Mouse (Mus musculus): ENCODE data around the gene Ogfod3.

DNA sequence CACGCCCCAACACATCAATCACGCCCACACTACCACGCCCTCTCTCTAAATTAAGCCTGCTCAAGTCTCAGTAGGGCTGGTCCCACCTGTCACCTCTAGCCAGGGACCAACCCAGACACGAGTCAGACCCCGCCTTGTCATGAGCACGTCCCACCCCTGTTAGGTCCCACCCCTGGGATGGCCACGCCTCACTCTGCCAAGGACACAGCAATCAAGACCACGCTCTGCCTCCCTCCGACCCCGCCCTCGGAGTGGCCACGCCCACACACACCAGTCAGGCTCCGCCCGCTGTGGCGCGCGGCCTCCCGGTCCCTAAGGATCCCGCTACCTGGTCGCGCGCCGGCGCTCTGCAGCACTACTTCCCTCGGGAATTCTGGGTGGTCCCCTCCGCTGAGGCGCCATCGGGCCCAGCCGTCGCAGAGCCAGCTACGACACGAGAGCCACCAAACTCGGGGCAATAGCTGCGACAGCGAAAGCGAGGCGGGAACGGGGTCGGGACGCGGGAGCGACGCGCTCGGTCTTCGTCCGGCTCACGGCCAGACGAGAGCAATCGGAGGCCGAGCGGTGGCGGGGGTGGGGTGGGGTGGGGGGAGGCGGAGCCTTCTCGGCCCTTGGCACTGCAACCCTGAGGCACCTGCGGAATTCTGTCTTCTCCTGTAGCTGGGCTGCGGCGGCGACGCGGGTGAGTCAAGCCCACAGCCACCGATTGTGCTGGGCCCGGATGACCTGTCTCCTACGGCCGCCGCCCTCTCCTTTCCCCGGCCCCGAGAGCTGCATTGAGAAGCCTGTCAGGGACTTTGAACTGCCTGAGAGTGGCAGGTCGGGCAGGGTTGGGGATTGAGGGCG lies at the start of gene Ogfod3, which contains the start of gene Hexdc:
- TF ChIP-seq GATA1 (IDR thresholded peaks at IDR 0.05; ENCODE audit: borderline replicate concordance, low read length) (no peak), FLI1 (IDR thresholded peaks at IDR 0.05; ENCODE audit: low read length) (no peak)

All from megakaryocyte, embryonic 14.5 days (primary cell).